Mouse (Mus musculus) kidney, postnatal 10 days (tissue): Measurements from ENCODE around the gene Clybl.

ENCODE experiments used
- DNase-seq: peaks from one replicate; pipeline ENCODE4 v3.0.0; 2021; ENCODE audit warnings: mixed read lengths

The Clybl gene

DNA sequence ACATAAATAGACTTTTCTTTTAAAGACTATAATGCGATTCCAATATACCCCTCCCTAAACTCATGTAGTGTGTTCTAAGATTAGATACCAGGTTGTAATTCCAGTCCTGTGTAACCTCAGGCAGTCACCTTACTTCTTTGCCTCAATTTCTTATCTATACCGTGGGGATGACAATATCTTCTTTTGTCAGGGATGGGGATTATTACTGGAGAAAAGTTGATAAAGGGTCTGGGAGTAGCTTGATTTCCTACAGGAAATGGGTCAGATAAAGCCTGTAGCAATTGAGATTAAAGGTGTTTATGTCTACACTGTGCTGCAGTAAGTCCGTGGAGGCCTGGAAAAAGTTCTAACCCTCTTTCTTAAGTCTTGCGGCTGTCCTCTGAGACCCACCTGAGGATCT is 131.8 kb downstream of the Clybl start:
- no peak for DNase-seq

DNA sequence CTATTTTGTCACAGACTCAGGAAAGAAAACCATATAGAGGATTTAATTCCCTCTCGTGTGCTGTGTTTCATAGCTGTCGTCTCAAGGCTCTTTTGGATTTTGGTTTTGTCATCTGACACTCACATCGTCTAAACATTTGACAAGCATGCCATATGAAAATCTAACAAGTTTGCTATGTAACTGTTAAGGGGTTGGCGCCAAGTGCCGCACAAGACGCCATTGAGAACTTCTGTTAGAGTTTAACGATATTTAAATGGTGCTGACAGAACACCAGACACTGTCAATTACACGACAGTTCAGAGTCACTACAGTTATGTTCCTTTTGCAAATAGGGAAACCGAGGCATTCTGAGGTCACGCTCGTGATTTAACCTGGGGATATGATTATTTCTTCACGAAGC is 134.2 kb downstream of the Clybl start:
- DNase-seq, result no peak

GRCm38 (mm10) chr14:122322136-122322535 is 140.6 kb downstream of the Clybl start:
- DNase-seq, result peak; percentile 60

DNA sequence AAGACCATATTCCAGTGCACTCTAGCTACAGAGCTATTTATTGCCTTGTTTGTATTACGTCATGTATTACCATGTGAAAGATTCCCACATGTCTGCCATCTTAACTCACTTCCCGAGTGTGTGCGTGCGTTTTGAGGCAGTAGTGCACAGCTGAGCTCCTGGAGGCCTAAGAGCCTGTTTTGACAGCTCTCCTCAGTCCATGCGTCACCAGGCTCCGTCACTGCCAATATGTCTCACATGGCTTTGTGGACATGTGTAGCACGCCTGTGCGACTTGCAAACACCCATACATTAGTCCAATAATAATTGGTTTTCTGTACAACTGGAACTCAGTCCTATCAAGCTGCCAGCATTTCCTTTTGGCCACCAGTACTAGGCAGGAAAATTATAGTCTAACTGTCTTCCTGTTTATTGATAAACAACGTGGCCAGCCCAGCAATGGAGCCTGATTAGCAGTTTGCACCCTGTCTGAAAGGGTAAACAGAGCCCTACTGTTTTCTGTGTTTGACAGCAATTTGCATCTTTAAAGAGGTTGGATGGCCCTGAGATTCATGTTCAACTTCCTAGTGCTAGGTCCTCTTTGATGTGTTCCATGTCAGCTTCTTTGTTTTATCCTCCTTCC is 142.4 kb downstream of the Clybl start:
- DNase-seq, result no peak

DNA sequence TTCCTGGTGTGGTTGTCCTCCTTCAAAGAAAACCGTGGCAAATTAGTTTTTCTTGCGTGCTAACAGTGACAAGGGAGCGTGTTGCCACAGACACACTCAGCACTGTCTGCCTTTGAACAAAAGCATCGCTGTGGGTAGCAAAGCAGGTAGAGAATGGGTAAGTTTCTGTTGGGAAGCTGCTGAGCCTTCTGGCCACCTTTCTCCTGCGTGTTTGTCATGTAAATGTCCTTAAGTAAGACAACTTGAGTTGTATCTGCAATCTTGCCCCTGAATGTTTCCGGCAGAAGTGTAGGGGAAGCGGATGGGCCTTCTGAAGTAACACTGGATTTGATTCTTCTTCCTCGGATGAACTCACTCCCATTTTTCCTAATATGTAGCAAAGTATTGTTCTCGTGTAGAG is 148.6 kb downstream of the Clybl start:
- DNase-seq, result no peak

GRCm38 (mm10) chr14:122330716-122331115 is 149.2 kb downstream of the Clybl start:
- DNase-seq, result no peak

DNA sequence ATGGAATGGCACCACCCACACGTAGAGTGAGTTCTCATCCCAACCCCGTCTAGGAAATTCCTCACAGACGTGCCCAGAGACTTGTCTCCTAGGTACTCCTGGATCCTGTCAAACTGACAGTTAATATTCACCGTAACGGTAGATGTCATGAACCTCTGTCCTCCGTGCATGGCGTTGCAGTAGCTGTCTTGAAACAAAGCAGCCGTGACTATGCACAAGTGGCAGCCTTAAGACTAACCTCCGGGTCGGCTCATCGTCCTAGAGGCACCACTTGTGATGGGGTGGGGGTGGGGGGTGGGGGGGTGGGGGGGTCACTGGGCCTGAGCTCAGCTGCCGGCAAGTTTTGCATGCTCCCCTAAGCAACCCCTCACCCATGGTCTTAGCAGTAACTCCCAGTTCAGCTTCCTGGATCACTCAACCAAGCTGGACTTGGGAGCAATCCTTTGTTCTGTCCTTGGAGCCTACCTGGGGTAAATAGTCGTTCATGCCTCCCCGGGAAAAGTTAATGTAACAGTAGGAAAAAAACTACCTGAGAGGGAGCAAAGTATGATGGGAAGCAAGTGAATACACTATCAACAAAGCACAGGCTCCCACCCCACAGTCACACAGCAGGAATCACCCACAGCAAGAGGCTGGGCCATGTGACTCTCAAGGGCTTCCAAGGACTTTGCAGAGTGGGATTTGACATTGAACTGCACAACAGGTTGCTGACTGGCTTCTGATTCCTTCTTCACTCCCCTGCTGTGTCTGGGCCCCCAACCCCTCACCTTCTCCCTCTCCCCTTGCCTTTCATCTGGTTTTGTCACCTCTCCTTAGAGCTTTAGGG is 150.3 kb downstream of the Clybl start:
- peak; percentile 14 for DNase-seq

DNA sequence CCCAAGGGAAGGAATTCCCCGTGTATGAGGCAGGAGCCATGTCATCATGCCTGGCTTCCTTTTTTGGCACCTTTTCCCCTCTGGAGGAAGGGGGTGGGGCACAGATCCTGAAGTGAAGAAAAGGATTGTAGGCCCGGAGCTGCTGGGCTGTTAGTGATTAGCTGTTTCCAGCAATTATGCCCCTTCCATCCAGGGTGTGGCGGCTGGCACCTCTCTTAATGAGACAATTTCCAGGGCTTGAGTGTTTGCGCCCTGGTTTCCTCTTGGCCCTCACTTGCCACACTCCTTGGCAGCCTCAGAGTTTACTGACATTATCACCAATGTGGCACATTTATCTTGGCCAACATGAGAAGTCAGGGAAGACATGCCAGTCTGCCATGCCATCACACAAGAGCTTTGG is 155.5 kb downstream of the Clybl start:
- DNase-seq, result peak; percentile 11

GRCm38 (mm10) chr14:122338784-122339183 is 157.3 kb downstream of the Clybl start:
- DNase-seq, result no peak

DNA sequence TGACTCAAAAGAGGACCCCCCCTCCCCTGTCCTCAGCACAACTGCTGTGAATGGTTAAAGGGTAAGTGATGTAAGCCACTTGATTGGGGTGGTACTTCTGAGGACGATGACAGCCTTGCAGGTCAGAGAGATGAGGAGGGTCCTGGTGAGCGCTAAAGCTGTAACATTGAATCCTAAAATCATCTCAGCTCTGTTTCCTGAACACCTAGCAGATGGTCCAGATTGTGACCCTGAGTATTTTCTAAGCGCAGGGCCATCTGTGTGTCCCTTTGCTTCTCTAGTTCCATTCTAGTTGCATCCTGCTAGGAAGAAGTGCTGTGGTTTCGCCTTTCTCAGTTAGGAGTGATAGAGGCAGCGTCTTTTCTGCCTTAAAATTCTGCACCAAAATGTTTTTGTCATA is 158.6 kb downstream of the Clybl start:
- no peak for DNase-seq

- DNase-seq, result no peak
Measured at GRCm38 (mm10) chr14:122341591-122342360, 160.3 kb downstream of the Clybl start.

GRCm38 (mm10) chr14:122344272-122345224 is 163.0 kb downstream of the Clybl start:
- DNase-seq, result no peak

- DNase-seq, result no peak
Measured at GRCm38 (mm10) chr14:122348069-122348468, 166.6 kb downstream of the Clybl start.

- DNase-seq, result no peak
Measured at GRCm38 (mm10) chr14:122349326-122349725, 167.8 kb downstream of the Clybl start.

- DNase-seq, result no peak
Measured at GRCm38 (mm10) chr14:122349761-122350160, 168.3 kb downstream of the Clybl start.

DNA sequence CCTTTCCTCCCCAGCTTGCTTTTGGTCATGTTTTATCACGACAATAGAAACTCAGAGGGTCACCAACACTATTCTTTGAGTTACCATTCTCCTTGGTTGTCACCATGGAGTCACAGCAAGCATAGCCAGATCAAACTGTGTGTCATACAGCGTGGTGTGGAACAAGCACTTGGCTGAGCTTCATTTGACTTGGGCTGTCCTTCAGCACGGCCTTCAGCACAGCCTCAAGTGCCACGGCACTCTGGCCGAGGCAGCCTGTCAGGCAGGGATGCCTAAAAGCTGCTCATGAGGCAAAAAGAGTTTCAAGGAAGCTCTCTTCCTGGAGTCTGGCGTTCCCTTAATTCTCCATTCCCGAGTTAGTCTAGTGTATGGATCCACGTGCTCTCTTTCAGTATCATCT is 169.3 kb downstream of the Clybl start:
- DNase-seq, result no peak

DNA sequence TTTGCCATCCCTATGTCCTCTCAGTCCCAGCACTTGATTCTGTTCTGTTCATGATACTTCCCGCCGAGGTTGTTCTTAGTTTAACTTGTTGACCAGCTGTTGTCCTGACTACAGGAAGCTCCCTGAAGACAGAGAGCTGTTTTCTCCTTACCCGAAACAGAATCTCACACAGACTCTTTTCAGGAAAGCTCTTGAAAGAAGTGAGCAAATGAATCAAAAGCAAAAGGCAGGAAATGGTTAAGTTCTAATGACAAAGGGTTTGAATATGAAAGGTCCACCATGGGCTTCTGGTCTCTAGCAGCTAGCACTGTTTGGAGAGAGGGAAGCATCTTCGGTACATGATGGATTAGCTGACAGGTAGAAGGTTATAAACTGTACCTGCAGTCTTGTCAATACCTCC is 175.8 kb downstream of the Clybl start:
- DNase-seq, result no peak

DNA sequence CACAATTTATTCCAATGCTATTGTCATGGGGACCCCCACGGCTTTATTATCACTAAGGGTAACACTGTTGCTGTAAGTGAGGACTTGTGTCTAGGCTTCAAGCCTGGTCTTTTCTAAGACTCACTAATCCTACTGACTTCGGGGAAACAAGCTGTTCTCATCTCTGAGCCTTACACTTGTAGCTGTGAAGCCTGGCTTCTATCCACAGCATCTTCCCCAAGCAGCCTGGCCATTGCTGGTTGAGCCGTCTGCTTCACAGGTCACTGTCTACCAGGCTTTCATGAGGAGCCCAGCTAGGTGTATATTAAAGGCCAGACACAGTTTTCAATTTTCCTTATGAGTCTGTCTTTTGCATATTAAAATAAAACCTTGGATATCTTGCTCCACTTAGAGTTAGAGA is 177.1 kb downstream of the Clybl start:
- DNase-seq, result no peak

DNA sequence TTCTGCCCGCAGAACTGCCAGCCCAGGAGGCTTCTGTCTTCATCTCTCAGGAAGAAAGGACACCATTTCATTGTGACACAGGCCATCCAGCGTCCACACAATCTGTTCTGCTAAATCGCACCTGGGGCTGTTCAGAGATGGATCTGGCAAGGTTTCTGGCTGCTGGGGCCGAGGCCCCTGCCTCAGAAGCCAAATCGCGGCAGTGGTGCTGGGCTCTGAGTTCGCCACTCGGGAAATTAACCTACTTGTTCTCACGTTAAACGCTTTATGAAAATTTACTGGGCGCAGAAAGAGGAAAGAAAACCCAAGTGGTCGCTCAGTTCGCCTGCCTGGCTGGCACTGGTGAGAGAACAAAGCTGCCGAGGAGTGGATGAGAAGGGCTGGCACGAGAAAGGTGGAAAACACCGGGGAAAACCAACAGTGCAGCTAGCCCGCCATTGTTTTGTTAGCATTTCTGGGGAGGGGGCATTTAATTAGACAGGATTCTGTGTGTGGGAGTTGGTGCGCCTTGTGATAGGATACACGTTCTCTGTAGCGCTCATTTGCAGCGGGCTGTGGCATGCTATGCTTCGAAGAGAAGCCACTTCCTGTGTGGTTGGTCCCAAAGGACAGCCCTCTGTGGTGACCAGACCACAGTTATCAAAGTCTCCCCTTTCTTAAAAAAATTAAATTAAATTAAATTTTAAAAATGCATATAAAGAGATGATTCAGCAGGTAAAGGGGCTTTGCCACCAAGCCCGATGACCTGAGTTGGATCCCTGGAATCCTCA is 177.8 kb downstream of the Clybl start:
- DNase-seq, result no peak

DNA sequence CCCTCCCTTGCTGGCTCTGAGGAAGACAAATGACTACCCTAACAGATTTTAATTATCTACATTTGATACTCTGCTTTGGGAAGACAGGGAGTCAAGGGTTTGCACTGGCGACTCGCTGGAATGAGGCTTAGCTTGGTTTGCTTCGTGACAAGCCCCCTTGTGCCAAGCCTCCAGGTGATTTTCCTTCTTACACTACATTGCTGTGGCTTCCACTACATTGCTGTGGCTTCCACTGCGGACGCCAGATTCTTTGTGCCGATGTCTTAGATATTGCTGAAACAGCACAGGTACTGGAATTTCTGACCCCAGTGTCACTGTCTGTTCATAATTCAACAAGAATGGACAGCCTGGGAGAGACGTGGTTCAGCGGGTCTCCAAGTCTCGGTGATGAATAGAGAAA is 180.3 kb downstream of the Clybl start:
- DNase-seq, result no peak

DNA sequence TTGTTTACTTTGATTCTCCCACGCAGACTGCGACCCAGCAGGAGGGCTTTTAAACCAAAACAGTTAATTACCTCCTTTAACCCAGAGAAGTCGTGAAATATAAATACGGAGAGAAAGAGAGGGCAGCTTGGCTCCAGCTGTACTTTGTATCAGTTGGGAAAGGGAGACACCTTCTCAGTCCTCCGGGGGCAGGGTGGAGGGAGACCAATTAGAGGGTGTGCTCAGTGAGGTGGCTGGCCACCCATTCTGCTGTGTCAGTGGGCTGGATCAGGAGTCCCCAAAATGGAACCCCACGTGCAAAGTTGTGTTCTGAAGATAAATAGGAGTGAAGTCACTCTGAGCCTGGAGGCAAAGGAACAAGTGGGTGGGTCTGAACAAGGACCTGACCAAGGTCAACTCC is 181.7 kb downstream of the Clybl start:
- DNase-seq, result no peak

DNA sequence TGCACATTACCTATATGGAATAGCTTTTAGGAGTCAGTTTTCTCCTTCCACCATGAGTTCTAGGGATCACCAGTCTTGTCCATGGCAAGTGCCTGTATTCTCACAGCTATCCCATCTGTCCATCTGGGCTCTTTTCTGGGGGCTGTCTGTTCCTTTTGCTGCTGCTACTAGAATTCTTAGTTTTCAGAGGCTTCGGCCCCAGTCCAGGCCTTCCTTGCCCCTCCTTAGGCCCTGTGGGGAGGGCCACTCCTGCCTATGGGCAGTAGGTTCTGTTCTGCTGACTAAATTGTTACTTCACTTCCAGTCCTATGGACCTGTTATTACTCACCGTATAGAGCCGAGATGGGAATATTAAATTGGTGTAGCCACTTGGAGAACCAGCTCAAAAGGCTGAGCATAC is 182.5 kb downstream of the Clybl start:
- DNase-seq, result no peak
